Mouse (Mus musculus): ENCODE results near the gene Vmn1r42.
"Not testable (repeated sequence)": the region's sequence is repeated elsewhere in the genome, so short reads cannot be mapped to it uniquely, and the experiment has no call there.

The Vmn1r42 gene

DNA sequence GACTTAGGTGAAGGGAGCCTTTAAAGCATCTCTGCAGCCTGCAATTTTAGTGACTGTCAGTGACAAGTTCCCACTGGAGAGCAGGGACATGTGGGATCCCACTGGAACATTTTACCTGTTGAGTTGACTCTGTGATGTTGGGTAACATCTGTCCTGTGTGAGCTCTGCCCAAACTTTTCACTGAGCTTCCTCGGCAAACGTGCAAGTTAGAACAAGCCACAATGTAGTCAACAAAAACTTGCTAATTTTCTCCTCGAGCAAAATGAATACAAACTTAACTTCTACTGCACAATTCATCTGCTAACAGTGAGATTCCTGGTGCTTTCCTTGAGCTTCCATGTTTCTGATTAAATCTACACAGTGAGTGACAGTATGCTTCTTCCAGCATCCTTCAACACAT lies at the start of gene Vmn1r42, which contains the start of gene Vmn1r43:
Vmn1r42 (minus strand) TSS at position 101 of the 400 bp plus-strand sequence.
Vmn1r43 (minus strand) TSS at position 101 of the 400 bp plus-strand sequence.
- DNase-seq, result not testable (repeated sequence)

- DNase-seq, result no peak
These were observed 7.6 kb upstream of the Vmn1r42 start for GRCm38 (mm10) chr6:89883812-89884211.

DNA sequence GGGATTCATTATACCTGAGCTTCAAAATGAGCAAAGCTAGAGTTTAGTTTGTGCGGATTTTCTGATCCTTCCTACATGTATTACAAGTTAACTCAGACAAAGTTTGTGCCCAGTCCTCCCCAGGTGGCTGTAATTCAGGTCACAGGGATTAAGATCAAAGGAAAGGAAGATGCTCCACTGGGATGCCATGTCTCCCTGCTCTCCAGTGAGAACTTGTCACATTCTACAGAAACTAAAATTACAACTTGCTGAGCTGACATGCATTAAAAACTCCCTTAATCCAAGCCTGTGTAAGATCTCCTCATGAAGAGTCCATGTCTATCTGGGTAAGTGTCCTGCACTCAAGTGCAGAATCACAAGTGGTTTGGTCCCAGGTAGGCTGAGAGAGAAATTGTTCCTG lies 7.1 kb upstream of the Vmn1r42 start, which contains the start of gene Vmn1r44:
Vmn1r44 (plus strand) TSS at position 301 of the 400 bp plus-strand sequence.
- no peak for DNase-seq

DNA sequence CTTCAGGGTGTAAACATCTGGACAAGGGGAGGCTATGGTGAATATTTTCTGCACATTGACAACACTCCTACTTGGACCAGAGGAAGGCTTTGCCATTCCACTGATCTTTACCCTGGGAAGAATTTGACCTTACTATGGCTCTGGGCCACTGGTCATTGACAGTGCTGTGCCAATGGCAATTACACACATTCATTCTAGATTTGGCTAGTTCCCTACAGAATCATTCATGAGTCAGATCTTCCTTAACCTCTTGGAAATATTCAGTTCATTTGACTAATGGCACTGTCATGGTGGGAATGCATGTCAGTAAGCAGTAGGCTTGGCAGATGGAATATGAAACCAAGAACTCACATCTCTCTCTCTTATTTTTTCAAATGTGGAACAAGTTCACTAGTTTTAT lies 4.7 kb upstream of the Vmn1r42 start:
- DNase-seq, result no peak

- DNase-seq, result no peak
These were observed 750 bp upstream of the Vmn1r42 start for GRCm38 (mm10) chr6:89876963-89877362.

GRCm38 (mm10) chr6:89867976-89868375 lies 8.2 kb downstream of the Vmn1r42 start:
- DNase-seq, result no peak

- no peak for DNase-seq
These were observed 8.9 kb downstream of the Vmn1r42 start for GRCm38 (mm10) chr6:89867276-89867675.

GRCm38 (mm10) chr6:89863792-89864191 lies 12.4 kb downstream of the Vmn1r42 start:
- DNase-seq, result no peak

DNA sequence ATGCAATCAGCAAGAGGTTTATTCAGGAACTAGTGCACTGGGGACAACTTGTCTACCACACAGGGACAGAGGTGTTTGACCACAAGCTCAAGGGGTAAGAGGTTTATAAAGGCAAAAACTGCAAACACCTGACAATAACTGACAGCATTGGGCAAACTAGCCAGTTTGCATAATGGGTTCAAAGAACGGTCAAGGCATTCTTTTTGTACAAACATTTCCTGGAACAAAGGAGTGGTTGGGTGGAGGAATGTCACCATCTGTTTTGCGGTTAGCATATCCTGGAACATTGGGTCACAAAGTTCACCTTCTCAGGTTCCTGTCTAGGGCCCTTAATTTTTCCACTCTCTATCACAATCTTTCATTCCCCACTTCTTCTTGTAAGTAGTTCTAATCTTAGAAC lies 16.4 kb downstream of the Vmn1r42 start:
- DNase-seq, result no peak

DNA sequence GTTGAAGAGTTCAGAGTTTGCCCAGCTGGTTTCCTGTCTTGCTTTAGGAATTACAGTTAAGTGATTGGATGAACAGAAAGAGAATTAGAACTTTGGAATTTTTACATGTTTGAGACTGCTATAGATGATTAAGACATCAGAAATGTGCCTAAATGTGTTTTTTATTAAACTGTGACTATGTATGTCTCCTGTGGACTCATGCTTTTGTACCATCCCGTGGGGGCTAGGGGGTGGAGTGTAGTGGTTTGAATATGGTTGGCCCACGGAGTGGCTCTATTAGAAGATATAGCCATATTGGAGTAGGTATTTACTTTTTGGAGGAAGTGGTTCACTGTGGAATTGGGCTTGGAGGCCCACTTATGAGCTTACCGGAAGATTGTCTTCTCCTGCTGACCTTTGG lies 18.7 kb downstream of the Vmn1r42 start:
- no peak for DNase-seq

Measured in kidney, postnatal 4 days (tissue).